Mouse (Mus musculus): ENCODE measurements around the gene Kcna10.
A peak's percentile ranks its signal among the peaks of the same experiment; 100 is the strongest.

Kcna10 gene

DNA sequence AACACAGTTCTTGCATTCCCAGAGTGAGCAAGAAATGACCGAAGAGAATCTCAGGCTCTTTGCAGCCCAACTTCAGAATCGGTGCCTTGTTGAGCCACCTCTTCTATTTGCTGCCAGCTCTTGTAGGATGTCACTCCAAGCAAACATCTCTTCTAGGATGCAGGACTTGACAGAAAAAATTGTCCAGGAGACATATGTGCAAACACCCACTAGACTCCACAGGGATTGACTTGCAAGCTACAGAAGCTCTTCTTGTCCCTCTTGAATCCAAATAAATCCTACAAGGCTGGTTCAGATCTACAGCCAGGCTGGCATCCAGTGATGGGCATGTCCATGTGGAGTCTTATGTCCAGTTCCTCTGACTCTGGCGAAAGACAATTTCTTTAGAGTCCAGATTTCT lies 21.6 kb downstream of the Kcna10 start:
- DNase-seq (ENCODE audit: low read depth) = no peak

DNA sequence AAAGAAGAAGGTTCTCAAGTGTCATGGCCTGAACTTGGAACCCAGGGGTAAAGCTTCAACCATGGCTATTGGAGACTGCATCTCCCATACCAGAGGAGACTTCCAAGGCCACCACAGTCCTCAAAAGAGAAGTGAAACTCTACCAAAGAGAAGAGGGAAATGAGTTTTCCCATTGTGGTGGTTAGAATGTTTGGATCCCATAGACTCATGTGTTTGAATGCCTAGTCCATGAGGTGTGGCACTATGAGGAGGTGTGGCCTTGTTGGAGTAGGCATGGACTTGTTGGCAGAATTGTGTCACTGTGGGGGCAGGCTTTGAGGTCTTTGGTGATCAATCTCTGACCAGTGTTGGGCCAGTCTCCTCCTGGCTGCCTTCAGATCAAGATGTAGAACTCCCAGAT lies 22.3 kb downstream of the Kcna10 start:
- DNase-seq (ENCODE audit: low read depth) = no peak

DNA sequence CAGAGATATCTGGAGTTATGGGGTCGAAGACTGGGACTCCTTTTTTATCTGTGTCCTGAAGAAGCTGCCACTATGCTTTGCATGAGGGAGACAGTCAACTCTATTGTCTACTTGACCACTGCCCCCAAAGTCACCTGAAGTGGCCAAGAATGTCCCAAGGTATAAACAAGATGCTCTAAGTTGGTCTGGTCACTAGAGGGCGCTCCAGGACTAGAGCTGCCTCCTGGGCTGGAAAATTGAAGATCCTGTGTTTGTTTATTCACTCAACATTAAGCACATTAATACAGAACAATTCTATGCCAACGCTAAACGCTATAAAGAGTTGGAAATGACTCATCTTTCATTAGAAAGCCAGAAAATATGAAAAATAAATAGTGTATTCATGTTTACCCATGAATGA lies 23.1 kb downstream of the Kcna10 start:
- peak; percentile 27 for DNase-seq (ENCODE audit: low read depth)

DNA sequence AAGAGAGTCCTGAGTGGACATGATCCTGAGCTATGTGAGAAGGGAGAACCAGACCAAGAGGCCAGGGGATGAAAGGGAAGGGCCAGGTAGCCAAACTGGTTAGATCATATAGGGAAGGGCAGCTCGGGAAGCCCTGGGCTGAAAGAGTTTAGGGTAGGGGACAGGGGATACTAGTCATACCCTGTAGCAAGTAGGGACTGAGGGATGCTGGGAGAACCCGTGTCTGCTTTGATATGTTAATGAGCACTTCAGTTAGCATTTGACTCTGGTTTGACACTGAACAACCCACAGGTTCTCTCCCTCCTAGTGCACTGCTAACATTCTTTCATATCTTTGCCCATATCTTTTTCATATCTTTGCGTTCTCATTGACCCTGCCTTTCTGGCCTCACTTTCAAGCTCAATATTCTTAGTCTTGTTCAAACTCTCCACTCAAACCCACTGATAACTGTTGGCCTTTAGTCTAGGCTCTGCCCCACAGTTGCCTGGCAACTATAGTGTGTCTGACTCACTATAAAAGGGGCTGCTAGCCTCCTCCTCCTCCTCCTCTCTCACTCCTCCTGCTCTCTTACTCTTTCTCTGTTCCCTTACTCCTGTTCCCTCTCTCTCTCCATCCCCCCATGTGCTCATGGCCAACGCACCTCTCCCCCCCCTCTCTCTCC lies 23.8 kb downstream of the Kcna10 start:
- no peak for DNase-seq (ENCODE audit: low read depth)

DNA sequence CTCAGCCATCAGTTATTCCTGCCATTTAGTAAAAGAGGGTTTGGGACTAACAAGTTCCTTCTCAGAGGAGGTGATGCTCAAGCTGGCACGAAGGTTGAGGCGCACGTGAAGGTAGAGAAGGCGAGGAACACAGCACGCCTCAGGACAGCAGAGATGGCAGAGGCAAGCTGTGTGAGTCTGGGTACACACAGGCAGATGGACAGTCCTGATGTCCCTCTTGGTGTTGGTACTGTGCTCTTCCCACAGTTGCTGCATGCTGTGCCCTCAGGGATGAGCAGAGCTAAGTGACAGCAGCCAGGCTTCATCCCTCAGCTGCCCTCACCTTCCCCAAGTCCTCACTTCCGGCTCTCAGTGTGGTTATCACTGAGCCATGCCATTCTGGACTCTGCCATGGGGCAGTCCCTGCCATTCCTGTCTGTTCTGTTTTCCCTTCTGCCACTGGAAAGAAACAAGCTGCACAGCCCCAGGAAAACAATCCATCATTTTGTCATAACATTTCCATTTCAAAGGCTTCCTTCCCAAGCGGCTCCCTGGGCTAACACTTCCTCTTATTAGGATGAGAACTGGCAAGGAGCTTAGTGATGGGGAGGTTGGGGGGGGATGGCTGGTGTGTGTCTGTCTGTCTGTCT lies 24.9 kb downstream of the Kcna10 start:
- DNase-seq (ENCODE audit: low read depth) = no peak

DNA sequence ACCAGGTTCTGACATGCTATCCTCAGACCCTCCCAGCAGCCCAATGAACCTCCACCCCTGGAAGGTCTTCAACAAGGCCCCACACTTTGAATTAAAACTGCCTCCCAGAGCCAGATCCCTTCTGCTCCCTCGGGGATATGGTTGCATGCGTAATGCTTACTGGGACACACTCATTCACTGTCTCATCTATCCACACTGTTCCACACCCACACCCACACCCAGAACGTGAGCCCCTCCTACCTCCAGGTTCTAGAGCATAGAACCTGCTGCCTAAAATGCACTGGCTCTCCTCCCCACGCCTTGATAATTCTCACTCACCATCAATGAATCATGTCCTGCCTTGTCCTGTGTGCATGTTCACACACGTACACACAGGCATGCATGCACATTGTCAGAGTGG lies 31.8 kb downstream of the Kcna10 start:
- no peak for DNase-seq (ENCODE audit: low read depth)

DNA sequence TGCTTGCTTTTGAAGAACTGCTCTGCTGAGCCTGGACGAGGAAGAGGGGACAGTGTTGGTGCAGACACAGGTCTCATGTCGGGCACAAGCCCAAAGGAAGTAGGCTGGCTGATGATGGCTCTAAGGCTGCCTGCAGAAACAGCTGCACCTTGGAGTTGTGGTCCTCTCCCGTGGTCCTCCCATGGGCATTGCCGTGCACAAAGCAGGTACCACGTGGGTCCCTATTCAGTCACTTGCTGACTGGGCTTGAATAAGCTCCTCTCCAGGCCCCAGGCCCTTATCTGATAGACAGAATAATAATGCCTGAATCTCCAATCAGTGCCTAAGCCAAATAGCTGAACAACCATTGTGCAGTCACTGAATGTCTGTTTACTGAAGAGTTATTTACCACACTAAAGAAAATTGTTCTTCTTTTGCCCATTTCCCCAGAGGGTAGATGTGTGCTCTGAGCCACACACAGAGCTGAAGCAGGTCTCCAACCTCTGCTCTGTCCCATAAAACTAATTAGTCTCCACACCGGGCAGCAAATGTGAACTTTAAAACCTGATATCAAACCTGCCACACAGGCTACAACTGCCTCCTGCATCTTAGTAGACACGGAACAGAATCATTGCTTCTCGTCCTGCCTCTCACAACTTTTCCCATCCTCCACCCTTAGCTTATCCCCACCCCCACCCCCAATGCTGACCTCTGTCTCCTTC lies 33.7 kb downstream of the Kcna10 start:
- DNase-seq (ENCODE audit: low read depth) = no peak

DNA sequence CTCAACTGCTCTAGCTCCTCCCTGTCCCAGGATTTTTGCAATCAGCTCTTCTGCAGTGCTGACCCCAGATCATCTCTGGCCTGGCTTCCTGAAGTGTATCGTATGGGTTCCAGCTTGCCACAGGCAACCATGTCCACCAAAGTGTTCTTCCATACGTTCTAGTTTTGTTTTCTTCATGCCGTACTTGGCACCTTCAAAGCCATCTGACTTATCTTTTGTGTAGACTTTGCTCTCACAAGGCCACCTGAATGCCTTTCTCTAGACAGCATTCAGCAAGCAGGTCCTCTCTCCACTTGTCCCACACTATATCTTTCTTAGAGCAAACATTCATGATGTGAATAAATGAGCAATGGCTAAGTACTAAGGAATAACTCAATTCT lies 34.2 kb downstream of the Kcna10 start:
- DNase-seq (ENCODE audit: low read depth) = no peak

DNA sequence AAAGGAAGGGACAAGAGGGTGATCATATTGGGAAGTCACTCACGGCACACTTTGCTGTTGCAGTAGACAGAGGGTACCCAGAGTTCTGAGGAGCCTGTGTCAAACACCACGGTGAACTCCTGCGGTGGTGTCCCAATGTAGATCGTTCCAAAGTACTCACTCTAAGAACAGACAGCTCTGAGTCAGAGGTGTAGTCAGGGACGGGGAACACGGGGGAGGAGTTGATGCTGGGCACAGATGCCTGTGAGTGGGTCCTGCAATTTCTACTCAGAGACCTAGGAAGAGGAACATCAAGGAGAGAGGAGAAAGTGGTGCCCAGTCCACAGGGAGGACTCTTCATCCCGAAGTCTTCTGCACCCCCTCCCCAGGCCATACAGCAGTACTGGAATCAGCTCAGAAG lies 35.7 kb downstream of the Kcna10 start:
- no peak for DNase-seq (ENCODE audit: low read depth)

DNA sequence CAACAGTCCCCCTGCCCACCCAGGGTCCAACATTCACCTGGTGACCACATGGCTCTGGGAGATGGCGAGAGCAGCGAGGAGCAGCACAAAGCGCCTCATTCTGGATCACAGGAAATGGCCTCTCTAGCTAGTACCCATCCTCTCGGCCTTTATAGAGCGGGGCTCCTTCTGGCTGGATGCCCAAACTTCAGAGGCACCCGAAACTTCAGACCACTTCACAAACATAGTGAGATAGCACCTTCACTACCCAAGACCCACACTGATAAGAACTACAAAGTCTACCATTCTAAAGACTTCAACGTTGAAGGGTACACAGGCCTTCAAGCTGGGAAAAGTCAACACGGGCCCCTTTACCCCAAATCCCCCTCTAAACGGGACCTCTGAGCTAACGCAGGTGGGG lies 38.8 kb downstream of the Kcna10 start, which contains the start of gene Cym:
TSS of gene Cym (minus strand) at position 125 of the 400 bp plus-strand sequence.
- DNase-seq (ENCODE audit: low read depth) = no peak

DNA sequence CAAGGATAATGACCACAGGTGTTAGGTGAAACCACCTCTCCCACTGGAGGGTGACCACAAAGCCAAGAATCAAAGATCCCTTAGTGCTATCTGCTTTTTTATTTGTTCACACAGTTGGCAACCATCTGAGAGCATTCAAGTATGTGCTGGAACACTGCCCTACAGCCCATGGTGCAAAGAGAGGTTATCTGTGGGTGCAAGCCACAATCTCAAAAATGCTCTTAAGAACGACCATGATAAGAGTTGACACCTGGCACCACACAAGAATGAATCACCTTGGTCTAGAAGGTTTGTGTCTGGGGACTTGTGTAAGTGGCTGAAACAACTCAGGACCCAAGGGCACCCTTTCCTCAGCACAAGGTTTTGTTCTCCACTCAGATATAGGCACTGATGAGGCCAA lies 40.4 kb downstream of the Kcna10 start:
- DNase-seq (ENCODE audit: low read depth) = no peak

DNA sequence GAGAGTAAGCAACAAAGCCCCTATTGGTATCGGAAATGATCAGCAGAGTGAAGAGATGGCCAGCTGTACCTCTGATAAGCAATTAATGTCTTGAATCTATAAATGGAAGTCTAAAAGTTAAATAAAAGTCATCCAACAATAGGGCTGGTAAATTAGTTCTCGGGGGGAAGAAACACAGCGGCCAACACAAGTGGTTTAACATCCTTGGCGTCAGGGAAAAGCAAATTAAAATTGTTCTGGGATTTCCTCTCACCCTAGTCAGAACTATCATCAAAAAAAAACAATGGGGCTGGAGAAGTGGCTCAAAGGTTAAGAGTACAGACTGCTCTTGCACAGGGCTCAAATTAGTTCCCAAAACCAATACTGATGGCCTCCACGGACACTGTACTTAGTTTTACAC lies 43.0 kb downstream of the Kcna10 start:
- no peak for DNase-seq (ENCODE audit: low read depth)

DNA sequence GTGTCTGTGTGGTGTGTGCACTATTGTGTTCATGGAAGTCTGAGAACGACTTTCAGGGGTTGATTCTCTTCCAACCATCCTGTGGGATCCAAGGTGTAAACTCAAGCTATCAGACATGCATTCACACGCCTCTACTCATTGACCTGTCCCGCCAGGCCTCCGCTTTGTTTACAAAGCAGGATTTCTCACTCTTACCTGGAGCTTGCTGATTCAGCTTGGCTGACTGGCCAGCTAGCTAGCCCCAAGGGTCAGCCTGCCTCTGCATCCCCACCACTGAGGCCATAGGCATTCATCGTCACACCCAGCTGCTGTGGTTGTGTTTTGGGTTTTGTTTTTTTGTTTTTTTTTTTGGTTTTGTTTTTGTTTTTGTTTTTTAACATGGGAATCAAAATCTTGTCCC lies 46.4 kb downstream of the Kcna10 start:
- no peak for DNase-seq (ENCODE audit: low read depth)

DNA sequence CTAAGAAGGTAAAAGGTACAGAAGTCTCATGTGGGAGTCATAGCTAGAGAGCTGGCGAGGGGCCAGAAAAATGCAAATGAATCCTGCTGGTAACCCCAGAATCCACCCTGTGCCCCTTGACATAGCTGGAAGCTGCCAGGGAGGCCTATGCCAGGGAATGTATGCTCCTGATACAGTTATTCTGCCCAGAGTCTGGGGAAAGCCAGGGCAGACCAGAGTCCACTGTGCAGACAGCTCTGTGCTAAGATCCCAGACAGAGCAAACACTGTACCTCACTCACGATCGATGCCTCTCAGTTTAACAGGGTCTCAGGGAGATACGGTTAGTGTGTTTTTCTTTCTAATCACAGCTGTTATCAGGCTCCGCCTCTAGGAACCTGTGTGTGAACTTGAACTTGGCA lies 47.0 kb downstream of the Kcna10 start:
- DNase-seq (ENCODE audit: low read depth) = no peak

DNA sequence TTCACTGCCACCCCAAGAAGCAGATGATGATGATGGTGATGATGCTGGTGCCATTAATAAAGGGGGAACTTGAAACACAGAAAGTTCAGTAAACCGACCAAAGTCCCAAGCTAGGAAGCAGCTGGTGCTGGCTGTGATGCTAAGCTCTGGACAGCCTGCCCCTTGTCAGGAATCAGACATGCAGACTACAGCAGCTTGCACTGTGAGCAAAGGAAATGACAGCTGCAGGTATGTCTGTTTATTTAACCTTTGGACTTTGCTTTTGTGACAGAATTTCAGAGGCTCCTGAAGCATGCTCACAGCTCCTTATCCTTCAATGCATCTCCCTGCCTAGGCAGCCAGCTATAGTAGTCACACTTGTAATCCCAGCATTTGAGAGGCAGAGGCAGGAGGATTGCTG lies 47.7 kb downstream of the Kcna10 start, which contains the start of gene A630076J17Rik:
TSS of gene A630076J17Rik (plus strand) at position 88 of the 400 bp plus-strand sequence.
- DNase-seq (ENCODE audit: low read depth) = no peak

DNA sequence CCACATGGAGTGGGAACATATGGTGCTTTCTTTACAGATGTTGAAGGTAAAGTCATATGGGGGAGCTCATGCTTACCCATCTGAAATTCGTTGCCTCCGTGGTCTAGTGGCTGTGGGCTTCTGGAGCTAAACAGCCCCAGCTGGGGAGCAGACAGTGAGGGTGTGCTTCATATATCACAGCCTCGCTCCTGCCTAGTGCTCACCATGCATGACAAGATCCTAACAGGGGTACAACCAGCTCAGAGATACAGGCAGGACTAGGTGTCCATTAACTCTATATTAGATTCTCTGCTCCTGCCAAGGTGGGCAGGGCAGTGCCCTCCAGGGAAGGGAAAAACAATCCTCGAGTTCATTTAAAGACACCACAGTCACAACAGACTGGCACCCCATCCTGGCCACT lies 48.3 kb downstream of the Kcna10 start:
- no peak for DNase-seq (ENCODE audit: low read depth)

DNA sequence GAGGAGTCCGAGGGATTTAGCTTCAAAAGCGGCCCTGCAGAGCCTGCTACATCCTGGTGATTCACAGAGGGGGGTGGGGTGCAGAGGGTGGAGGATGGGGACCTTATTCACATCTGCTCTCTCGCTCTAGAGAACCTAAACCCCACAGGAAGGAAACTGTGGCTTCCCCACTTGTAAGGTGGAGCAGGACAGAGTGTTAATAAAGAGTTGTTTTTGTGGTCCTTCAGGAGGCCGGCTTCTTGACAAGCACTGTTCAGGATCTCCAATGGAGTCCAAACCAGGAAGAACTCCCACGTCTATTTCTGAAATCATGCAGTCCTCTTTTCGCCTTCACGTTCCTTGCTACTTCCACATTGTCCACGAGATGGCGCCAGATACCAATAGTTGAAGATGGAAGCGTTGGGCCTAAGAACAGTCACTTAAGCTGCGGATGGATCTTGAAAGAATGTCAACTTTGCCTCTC lies 50.5 kb downstream of the Kcna10 start:
- DNase-seq (ENCODE audit: low read depth) = peak; percentile 75

DNA sequence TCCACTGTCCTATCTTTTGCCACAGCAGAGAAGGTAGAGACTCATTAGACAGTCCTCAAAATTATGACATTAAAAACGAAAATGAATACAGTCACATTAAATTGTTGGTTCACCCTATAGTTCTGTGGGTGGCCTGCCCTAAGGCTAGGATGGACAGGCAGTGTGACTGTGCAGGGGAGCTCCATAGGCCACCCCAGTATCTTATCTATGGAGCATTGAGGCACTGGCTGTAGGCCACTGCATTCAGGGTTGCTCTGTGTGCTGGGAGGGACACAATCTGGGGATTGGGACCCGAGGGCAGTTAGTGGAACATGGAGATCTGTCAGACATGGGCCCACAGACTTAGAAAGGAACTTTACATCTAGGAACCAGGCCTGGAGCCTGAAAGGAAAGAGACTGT lies 51.1 kb downstream of the Kcna10 start:
- no peak for DNase-seq (ENCODE audit: low read depth)

DNA sequence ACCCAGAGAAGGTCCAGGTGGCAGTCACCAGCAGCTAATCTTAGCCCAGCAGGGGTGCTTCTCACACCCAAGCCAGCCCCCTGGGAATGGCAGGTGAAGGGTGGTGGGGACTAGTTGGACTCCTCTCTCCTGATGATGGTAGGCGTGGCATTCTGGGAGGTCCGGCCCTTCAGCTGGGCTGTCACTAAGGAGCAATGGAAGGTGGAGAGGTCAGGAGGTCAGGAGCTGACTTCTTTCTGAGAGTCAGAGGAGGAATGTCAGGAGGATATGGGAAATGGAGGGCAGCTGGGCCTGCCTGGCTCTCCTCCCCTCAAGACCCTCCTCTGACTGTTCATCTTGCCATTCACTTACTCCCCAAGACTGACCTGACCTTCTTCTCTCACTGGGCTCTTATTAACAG lies 55.2 kb downstream of the Kcna10 start:
- no peak for DNase-seq (ENCODE audit: low read depth)

DNA sequence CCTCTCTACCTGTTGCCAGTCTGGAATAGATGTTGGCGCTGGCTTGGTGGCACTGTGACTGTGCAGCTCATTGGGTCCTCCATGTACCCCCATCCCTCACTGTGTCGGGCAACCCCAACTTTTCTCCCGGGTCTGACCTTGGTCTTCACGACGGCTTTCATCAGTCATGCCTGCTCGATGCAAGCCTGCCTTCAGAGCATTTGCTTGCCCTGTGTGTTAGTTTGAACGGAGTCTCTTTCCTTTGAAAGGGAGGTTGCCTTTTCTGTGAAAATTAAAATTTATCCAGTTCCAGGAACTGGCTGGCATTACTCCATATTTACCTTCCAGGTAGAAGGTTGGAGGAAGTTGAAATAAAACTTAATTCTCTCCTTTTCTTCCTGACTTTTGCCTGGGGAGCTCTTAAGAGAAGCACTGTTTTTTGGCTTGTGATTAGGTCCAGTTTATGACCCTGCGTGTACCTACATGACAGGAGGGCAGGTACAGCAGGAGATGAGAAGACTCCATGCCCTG lies 55.7 kb downstream of the Kcna10 start:
- no peak for DNase-seq (ENCODE audit: low read depth)

DNA sequence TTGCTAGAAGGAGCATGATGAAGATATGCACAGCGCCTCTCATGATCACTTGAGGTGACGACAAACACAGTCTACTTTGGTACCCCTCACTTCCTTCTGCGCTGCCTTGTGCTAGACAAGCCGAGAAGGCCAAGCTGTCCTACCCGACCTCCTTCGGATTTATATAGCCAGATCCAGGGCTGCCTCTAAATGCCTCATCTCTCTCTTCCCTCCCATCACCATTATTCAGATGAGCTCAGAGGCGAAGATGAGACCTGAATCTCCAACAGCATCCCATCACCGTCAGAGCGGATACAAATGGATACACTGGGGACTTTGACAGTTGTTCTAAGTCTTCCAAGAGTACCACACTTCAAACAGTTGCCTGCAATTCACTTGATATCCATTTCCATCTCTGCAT lies 56.8 kb downstream of the Kcna10 start, which contains the start of gene Prok1:
TSS of gene Prok1 (minus strand) at position 101 of the 400 bp plus-strand sequence.
- no peak for DNase-seq (ENCODE audit: low read depth)

DNA sequence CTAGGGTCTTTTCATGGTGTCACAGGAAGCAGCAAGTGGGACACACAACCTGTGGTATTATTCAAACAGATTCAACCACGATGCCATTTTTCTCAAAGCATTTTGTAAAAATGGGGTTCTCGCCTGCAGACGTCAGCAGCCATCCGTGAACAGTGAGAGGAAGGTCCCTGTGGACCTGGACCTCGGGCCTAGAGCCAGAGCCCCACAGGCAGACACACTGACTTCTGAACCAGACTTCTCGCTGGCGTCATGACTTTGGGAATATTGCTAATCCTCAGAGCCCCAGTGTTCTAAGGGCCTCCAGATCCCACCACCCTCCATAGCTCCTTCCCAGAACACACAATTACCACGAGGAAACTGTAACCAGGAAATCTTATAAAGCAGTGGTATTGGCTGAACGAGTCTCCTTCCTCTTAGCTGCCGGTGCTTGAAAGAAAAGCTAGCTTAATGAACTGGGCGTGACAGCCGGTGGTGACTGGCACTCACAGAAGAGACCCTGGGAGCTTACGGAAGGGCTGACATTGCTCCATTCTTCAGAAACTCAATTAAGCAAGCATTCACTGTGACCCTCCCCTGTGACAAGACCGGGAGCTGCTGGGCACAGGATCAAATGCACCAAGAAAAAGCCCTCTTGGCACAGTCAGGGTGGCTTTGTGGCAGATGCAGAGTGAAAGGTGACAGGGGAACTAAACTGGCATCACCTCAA lies 58.7 kb downstream of the Kcna10 start:
- no peak for DNase-seq (ENCODE audit: low read depth)
